Mouse (Mus musculus): ENCODE measurements around the gene Ldhb. TPM values are rescaled to one million over a fixed set of nuclear protein-coding genes. Genes with fewer than 3 reads are reported as not detected.

Ldhb gene
- polyA plus RNA-seq (2021; fragmentation: Nextera tagmentation), result 1,492 and 1,845 TPM in 2 replicates
- long read RNA-seq, experiment 1, transcript Ldhb-201 (8 exons, 1,304 nt), result major isoform, 4,028 of 4,265 reads
- long read RNA-seq, experiment 1, partial matches to known transcripts, result 72 of 4,265 reads
- long read RNA-seq, experiment 1, other reads (novel, unspliced or antisense), result 165 of 4,265 reads
- long read RNA-seq, experiment 2, transcript Ldhb-201 (8 exons, 1,304 nt), result major isoform, 2,015 of 2,297 reads
- long read RNA-seq, experiment 2, partial matches to known transcripts, result 197 of 2,297 reads
- long read RNA-seq, experiment 2, other reads (novel, unspliced or antisense), result 85 of 2,297 reads

GRCm38 (mm10) chr6:142507785-142508162, at the start of gene Ldhb:
Gene Ldhb (minus strand): TSS chr6:142507957.

GRCm38 (mm10) chr6:142472801-142473203, 35.0 kb downstream of the Ldhb start, which contains the start of gene Gys2:
Gene Gys2 (minus strand): TSS chr6:142473109.

Other genes with a start within 250 kb of the Ldhb start
- gene Iapp, start 209.5 kb downstream of the Ldhb start, polyA plus RNA-seq (2021; fragmentation: Nextera tagmentation), result not detected in 2 replicates
- not detected in 2 replicates for gene Slco1a5, start 185.0 kb downstream of the Ldhb start, polyA plus RNA-seq (2021; fragmentation: Nextera tagmentation)
- gene Pyroxd1, start 162.3 kb downstream of the Ldhb start, polyA plus RNA-seq (2021; fragmentation: Nextera tagmentation), result 9.2 and 10.0 TPM in 2 replicates
- gene Recql, start 120.9 kb downstream of the Ldhb start, polyA plus RNA-seq (2021; fragmentation: Nextera tagmentation), result 12.8 and 14.0 TPM in 2 replicates
- gene Golt1b, start 120.7 kb downstream of the Ldhb start, polyA plus RNA-seq (2021; fragmentation: Nextera tagmentation), result 74.4 and 118 TPM in 2 replicates
- 0.23 and 0.35 TPM in 2 replicates for gene Spx, start 94.5 kb downstream of the Ldhb start, polyA plus RNA-seq (2021; fragmentation: Nextera tagmentation)
- not detected in 2 replicates for gene Gys2, start 34.8 kb downstream of the Ldhb start, polyA plus RNA-seq (2021; fragmentation: Nextera tagmentation)
- 2.9 and 4.9 TPM in 2 replicates for gene Kcnj8, start 63.7 kb upstream of the Ldhb start, polyA plus RNA-seq (2021; fragmentation: Nextera tagmentation)
- gene Abcc9, start 194.4 kb upstream of the Ldhb start, polyA plus RNA-seq (2021; fragmentation: Nextera tagmentation), result 0.84 and 1.6 TPM in 2 replicates
- 44.0 and 138 TPM in 2 replicates for gene Cmas, start 248.7 kb upstream of the Ldhb start, polyA plus RNA-seq (2021; fragmentation: Nextera tagmentation)

Data from left cerebral cortex, adult 6 months (tissue).